Mouse (Mus musculus): ENCODE measurements around the gene Camk2d.
A peak's percentile ranks its signal among the peaks of the same experiment; 100 is the strongest.

Camk2d gene

GRCm38 (mm10) chr3:126612748-126613509, 16.8 kb downstream of the Camk2d start:
- DNase-seq (ENCODE audit: low read depth, low spot score): no peak

- DNase-seq (ENCODE audit: low read depth, low spot score): no peak
These were observed 17.5 kb downstream of the Camk2d start for GRCm38 (mm10) chr3:126613510-126614128.

- no peak for DNase-seq (ENCODE audit: low read depth, low spot score)
These were observed 19.2 kb downstream of the Camk2d start for GRCm38 (mm10) chr3:126615306-126615705.

GRCm38 (mm10) chr3:126620152-126620551, 24.1 kb downstream of the Camk2d start:
- DNase-seq (ENCODE audit: low read depth, low spot score): no peak

GRCm38 (mm10) chr3:126622509-126622908, 26.4 kb downstream of the Camk2d start:
- no peak for DNase-seq (ENCODE audit: low read depth, low spot score)

- no peak for DNase-seq (ENCODE audit: low read depth, low spot score)
These were observed 29.1 kb downstream of the Camk2d start for GRCm38 (mm10) chr3:126624994-126625763.

GRCm38 (mm10) chr3:126625764-126626040, 29.6 kb downstream of the Camk2d start:
- no peak for DNase-seq (ENCODE audit: low read depth, low spot score)

- DNase-seq (ENCODE audit: low read depth, low spot score): no peak
These were observed 31.9 kb downstream of the Camk2d start for GRCm38 (mm10) chr3:126627968-126628367.

GRCm38 (mm10) chr3:126628380-126628779, 32.3 kb downstream of the Camk2d start:
- no peak for DNase-seq (ENCODE audit: low read depth, low spot score)

- DNase-seq (ENCODE audit: low read depth, low spot score): no peak
These were observed 32.9 kb downstream of the Camk2d start for GRCm38 (mm10) chr3:126629040-126629439.

GRCm38 (mm10) chr3:126630111-126630869, 34.2 kb downstream of the Camk2d start:
- peak; percentile 73 for DNase-seq (ENCODE audit: low read depth, low spot score)

GRCm38 (mm10) chr3:126631583-126631982, 35.5 kb downstream of the Camk2d start:
- DNase-seq (ENCODE audit: low read depth, low spot score): no peak

GRCm38 (mm10) chr3:126632580-126632979, 36.5 kb downstream of the Camk2d start:
- DNase-seq (ENCODE audit: low read depth, low spot score): no peak

GRCm38 (mm10) chr3:126634171-126634570, 38.1 kb downstream of the Camk2d start:
- no peak for DNase-seq (ENCODE audit: low read depth, low spot score)

- no peak for DNase-seq (ENCODE audit: low read depth, low spot score)
These were observed 42.2 kb downstream of the Camk2d start for GRCm38 (mm10) chr3:126638259-126638658.

GRCm38 (mm10) chr3:126639098-126639513, 43.0 kb downstream of the Camk2d start:
- DNase-seq (ENCODE audit: low read depth, low spot score): no peak

- no peak for DNase-seq (ENCODE audit: low read depth, low spot score)
These were observed 44.5 kb downstream of the Camk2d start for GRCm38 (mm10) chr3:126640443-126641251.

GRCm38 (mm10) chr3:126641451-126641850, 45.3 kb downstream of the Camk2d start:
- DNase-seq (ENCODE audit: low read depth, low spot score): no peak

- DNase-seq (ENCODE audit: low read depth, low spot score): no peak
These were observed 47.2 kb downstream of the Camk2d start for GRCm38 (mm10) chr3:126643071-126644010.

- DNase-seq (ENCODE audit: low read depth, low spot score): no peak
These were observed 54.2 kb downstream of the Camk2d start for GRCm38 (mm10) chr3:126650332-126650731.
